Mouse (Mus musculus) adrenal gland, postnatal 14 days (tissue): ENCODE results near the gene Pcnx. TPM values are rescaled to one million over a fixed set of nuclear protein-coding genes. Genes with fewer than 3 reads are reported as not detected.
A peak's percentile ranks its signal among the peaks of the same experiment; 100 is the strongest.
"Not testable (repeated sequence)": the region's sequence is repeated elsewhere in the genome, so short reads cannot be mapped to it uniquely, and the experiment has no call there.

Experiments used
- DNase-seq: peaks from one replicate; pipeline ENCODE4 v3.0.0; 2021; ENCODE audit warnings: mixed read lengths
- total RNA-seq: library from RNA; stranded (reverse); gene quantifications from 2 replicates; pipeline ENCODE4 v1.2.3, GENCODE M21; 2021

Gene Pcnx
- total RNA-seq, 1 experiment from 2014 or later: 57.7 TPM

DNA sequence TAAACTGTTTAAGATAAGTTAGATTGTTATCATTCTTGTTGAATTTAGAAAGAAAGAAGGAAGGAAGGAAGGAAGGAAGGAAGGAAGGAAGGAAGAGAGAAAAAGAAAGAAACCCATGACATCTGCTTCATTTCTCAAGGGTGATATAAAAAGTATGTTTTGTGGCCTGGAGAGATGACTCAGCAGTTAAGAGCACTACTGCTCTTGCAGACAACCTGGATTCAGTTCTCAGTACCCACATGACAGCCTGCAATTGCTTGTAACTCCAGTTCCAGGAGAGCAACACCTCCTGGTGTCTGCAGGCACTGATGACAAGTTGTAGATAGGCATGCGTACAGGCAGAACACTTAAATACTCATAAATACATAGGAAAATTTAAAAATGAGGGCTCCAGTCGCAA, 105.6 kb downstream of the Pcnx start:
- DNase-seq: no peak

DNA sequence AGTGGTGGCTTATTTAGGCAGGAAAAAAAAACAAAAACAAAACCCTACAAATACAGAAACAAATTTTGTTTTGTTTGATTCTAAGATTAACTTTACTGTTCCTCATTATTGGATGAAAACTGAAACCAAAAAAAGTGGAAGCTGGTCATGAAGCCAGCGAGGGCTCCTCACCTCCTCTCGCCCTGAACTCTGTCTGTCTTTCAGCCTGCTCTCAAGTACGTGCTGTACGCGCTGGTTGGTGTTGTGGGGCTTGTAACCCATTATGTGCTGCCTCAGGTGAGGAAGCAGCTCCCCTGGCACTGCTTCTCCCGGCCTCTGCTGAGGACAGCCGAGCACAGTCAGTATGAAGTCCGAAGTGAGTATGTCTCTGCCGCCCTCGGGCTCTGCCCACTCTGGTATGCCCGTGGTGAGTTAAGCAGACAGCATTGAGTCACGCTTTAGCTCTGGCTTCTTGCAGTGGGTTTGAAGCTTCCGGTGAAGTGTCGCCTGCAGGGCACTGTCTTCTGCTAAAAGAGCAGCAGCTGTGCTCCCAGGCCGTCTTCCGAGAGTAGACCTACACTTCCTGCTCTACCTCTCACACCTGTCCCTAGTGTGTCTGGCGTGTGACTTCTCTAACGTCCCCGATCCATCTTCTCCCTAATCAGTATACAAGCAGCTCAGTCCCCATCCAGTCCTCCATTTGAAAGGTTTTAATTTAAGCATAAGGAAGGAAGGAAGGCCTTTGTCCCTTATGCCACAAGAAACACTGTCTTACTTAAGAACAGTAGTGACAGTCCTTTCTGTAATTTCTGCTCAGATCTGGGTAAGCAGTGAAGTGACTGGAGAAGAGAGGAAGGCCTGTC, 111.4 kb downstream of the Pcnx start:
- peak; percentile 7 for DNase-seq

GRCm38 (mm10) chr12:81971884-81972362, 112.1 kb downstream of the Pcnx start:
- no peak for DNase-seq

DNA sequence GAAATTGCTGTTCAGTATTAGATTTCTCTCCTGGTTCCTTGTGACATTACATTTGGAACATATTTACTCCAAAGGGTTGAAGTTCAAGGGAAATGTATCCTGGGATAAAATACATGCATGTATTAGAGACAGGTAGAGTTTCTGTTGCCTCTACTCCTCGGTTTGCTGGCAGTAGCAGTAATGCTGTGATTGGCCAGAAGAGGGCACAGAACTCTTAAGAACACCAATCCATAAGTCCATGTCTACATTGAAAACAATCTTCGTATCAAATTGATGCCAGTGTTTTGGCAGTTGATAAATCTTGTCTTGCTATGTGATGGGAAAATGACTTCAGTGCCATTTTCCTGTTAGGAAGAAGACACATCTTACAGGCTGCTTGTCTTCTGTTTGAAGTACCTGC, 115.0 kb downstream of the Pcnx start:
- peak; percentile 19 for DNase-seq

- DNase-seq: no peak
These were observed 117.5 kb downstream of the Pcnx start for GRCm38 (mm10) chr12:81977346-81977745.

DNA sequence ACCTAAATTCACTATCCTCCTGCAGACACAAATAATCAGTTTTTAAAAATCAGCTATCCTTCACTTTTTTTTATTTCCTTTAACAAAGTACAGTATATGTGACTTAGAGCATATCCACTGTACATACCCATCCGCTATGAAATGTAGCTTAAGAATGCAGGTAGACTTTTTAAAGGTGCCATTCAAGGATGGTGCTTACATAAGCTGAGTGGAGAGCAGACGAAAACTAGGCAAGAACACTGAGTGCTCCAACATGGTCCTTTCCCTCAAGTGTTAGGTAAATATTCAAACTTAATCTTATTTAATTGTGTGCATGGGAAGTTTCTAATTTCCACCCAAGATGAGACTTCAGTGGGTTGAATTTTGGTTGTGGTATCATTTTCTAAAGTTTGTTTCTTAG, 119.5 kb downstream of the Pcnx start:
- DNase-seq: no peak

- DNase-seq: no peak
These were observed 132.3 kb downstream of the Pcnx start for GRCm38 (mm10) chr12:81992106-81992505.

DNA sequence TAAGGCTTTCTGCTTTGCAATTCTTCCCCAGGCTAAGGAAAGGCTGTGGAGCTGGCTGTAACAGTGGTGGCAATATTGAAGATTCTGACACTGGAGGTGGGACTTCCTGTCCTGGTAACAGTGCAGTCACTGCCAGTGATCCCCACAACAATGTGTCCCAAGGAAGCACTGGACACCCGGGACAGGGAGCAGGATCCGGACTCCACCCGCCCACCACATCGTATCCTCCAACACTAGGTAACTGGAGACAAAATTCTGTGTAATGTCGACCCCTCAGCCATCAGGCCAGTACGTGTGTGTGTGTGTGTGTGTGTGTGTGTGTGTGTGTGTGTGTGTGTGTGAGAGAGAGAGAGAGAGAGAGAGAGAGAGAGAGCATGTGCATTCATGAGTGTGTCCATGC, 133.2 kb downstream of the Pcnx start:
- no peak for DNase-seq

- no peak for DNase-seq
These were observed 135.3 kb downstream of the Pcnx start for GRCm38 (mm10) chr12:81994911-81995667.

DNA sequence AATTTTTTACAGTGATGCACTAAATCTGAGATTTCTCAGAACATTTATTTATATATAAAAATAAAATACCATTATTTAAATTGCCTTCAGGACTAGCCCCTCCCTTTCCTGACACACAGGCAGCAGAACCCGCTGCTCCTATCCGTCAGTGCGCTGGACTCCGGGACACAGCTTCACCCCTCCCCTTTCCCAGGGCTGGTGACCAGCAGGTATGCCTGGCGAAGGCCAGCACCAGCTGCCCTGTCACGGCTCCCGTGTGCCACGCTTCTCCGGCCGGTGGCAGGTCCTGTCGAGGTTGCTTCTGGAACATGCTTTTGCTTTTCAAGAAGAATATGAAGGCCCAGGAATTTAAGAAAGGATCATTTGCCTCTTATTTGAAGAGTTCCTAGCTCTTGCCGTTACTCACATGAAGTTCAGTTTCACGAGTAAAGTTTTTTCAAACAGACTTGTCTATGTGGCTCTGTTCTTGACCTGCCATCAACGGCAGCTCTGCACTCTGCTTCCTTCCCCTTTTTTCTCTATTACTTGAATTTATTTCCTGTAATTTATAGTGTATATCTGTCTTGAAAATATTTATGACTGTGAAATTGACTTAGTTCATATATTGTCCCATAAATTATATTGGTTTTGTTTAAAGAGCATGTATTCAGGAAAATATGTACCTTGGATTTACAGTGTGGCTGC, 137.0 kb downstream of the Pcnx start:
- DNase-seq: no peak

- no peak for DNase-seq
These were observed 137.7 kb downstream of the Pcnx start for GRCm38 (mm10) chr12:81997497-81997896.

DNA sequence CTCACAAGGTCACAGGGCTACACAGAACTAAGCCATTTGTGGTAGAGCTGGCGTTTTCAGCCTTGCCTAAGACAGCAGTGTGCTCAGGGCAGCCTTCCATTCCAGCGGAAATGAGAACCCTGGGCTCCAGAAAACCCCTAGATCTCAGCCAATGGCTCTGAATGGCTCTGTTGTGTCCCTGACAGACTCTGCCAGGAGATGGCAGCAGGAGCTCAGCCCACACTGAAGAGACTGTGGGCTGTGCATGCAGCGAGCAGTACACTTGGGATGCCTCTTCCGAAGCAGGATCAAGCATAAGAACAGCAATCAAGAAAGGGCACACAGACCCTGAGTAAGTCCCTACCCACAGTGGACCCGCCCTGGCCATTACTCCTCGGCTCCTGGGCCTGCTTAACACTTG, 142.9 kb downstream of the Pcnx start:
- DNase-seq: not testable (repeated sequence)

DNA sequence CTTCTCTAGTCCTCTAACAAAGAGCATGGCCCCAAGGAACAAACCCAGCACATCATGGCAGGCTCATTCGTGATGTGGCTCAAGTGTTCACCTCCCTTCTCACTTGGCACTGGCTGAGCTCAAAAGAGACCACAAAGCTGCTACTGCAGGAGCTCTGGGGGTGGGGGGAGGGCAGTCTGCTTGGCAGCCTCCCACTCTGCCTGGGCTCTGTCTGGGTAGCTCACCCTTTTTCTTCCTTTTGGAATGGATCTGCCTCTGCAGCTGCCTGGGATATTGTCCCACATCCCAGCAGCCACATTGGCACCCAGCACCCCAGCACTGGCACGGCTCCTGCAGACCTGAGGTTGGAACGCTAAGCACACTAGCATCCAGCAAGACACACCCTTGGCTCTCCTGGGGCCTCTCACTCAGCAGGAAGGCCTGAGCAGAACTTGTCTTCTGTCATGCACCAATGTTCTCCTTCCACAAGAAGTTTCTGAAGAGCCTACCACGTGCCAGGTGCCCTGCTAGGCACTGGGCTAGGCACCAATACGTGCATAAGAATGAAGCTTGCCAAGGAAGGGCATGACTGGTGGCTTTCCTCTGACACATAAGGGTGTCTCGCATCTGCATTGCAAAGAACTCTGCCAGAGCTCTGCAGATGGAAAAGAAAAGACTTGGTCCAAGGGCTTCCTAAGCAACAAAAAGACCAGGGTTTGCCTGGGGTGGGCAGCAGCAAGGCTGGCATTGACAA, 166.2 kb downstream of the Pcnx start:
- DNase-seq: not testable (repeated sequence)

GRCm38 (mm10) chr12:82033524-82033923, 173.7 kb downstream of the Pcnx start:
- DNase-seq: not testable (repeated sequence)

DNA sequence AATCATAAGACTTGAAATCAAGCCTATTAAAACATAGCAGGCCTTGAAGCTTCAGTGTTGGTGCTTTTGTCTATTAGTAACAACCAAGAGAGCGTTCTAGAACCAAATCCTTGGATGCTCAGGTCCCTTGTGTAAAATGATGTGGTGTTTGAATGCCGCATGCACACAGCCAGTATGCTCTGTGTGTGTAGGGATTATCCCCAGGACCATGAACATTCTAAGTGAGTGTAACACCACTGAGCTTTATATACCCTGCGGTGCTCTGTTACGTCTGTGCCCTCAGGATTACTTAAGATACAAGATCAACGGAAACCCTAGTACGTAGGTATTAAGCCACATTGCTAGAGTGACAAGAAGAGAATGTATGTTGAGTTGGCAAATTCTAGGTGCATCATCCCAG, 174.2 kb downstream of the Pcnx start:
- DNase-seq: not testable (repeated sequence)

- DNase-seq: not testable (repeated sequence)
These were observed 184.3 kb downstream of the Pcnx start for GRCm38 (mm10) chr12:82044078-82044477.

Other genes starting within 250 kb of the Pcnx start
- 3.0 and 4.4 TPM in 2 replicates for gene Ttc9, start 228.8 kb upstream of the Pcnx start, total RNA-seq
- 1.0 and 2.0 TPM in 2 replicates for gene Map3k9, start 78.8 kb upstream of the Pcnx start, total RNA-seq